Mouse (Mus musculus): ENCODE measurements at regions not wholly inside any gene's neighbourhood (a gene's known extent, or its start where the extent isn't known, plus 50 kb on each side); places are given as distances from the start of the nearest gene placed in this dataset.

GRCm38 (mm10) chr12:7764795-7765697, 212.4 kb upstream of the Apob start:
- WGBS = 68% methylated on average over 11 of the region's 11 CpGs

GRCm38 (mm10) chr12:7774127-7774526, 203.3 kb upstream of the Apob start:
- WGBS = 69% methylated on average over 3 of the region's 3 CpGs

More at GRCm38 (mm10) chr12:7764795-7765697, 212.4 kb upstream of the Apob start:
- no peak for TF ChIP-seq POLR2A (IDR thresholded peaks at IDR 0.05; ENCODE audit: borderline replicate concordance, insufficient read depth, low read length)
- no peak for TF ChIP-seq CTCF (IDR thresholded peaks at IDR 0.05; ENCODE audit: borderline replicate concordance, insufficient read depth, low read depth, low read length)
- no peak overlapping the region for H3K4me3 ChIP-seq (replicated peaks; ENCODE audit: insufficient read depth, low read depth, low read length)
- DNase-seq = no peak
- no peaks in the 10 kb centered on the region for H3K27me3 ChIP-seq (ENCODE audit: control insufficient read depth, insufficient read depth, low read length)
- no peaks in the 10 kb centered on the region for H3K4me1 ChIP-seq (ENCODE audit: control insufficient read depth, insufficient read depth, low read length)
- no peak overlapping the region for H3K27ac ChIP-seq (ENCODE audit: insufficient read depth, low read length)

GRCm38 (mm10) chr12:7776335-7776734, 201.1 kb upstream of the Apob start:
- no peak for TF ChIP-seq POLR2A (IDR thresholded peaks at IDR 0.05; ENCODE audit: borderline replicate concordance, insufficient read depth, low read length)
- TF ChIP-seq CTCF (IDR thresholded peaks at IDR 0.05; ENCODE audit: borderline replicate concordance, insufficient read depth, low read depth, low read length) = no peak
- Histone ChIP-seq H3K4me3 (replicated peaks; ENCODE audit: insufficient read depth, low read depth, low read length) (no peak overlapping the region), H3K4me1 (ENCODE audit: control insufficient read depth, insufficient read depth, low read length) (no peaks in the 10 kb centered on the region), H3K27me3 (ENCODE audit: control insufficient read depth, insufficient read depth, low read length) (no peaks in the 10 kb centered on the region), H3K27ac (ENCODE audit: insufficient read depth, low read length) (no peak overlapping the region)
- 67% methylated on average over 3 of the region's 3 CpGs for WGBS
- peak in 1 of 2 experiments; percentile 20 for DNase-seq

More at GRCm38 (mm10) chr12:7774127-7774526, 203.3 kb upstream of the Apob start:
- no peaks in the 10 kb centered on the region for H3K4me1 ChIP-seq (ENCODE audit: control insufficient read depth, insufficient read depth, low read length)
- H3K27me3 ChIP-seq (ENCODE audit: control insufficient read depth, insufficient read depth, low read length) = no peaks in the 10 kb centered on the region
- no peak overlapping the region for H3K4me3 ChIP-seq (replicated peaks; ENCODE audit: insufficient read depth, low read depth, low read length)
- H3K27ac ChIP-seq (ENCODE audit: insufficient read depth, low read length) = no peak overlapping the region
- no peak for DNase-seq
- TF ChIP-seq CTCF (IDR thresholded peaks at IDR 0.05; ENCODE audit: borderline replicate concordance, insufficient read depth, low read depth, low read length) = no peak
- TF ChIP-seq POLR2A (IDR thresholded peaks at IDR 0.05; ENCODE audit: borderline replicate concordance, insufficient read depth, low read length) = no peak

DNA sequence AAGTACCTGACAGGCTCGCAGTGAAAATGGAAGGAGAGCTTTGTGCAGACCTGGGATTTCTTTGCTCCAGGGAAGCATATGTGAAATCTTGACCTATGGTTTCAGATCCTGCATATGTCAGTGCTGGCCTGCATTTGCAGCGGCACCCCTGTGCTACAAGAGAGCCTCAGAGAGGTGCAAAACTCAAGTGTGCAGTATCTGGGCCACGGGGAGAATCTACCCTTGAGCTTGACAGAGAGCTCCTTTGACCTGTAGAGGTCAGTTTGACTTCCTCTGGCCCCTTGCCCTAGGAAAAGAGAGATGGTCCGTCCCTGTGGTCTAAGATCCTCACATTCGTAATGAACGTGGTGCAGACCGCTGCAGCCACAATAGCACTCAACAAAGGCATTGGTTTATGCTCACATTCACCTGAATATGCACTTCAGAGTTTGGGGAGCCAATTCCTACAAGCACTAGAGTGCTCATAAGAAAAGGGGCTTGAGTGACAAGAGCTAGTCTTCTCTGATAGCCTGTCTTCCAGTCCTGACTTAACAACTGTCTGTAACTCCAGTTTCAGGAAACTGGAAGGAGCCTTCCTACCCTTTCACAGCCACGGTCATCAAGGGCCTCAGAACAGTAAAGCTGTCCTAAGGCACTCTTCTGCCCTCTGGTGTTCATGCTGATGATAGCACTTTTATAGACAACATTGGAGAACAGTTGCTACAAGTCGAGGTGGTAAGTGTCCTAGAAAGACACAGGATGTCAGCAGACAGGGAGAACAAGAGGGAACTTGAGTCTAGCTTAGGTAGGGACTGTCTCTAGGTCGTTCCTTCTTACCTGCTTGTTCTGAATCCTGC, 200.0 kb upstream of the Apob start:
- Histone ChIP-seq H3K4me3 (replicated peaks; ENCODE audit: insufficient read depth, low read depth, low read length) (no peak overlapping the region), H3K4me1 (ENCODE audit: control insufficient read depth, insufficient read depth, low read length) (no peaks in the 10 kb centered on the region), H3K27me3 (ENCODE audit: control insufficient read depth, insufficient read depth, low read length) (no peaks in the 10 kb centered on the region), H3K27ac (ENCODE audit: insufficient read depth, low read length) (no peak overlapping the region)
- WGBS = 58% methylated on average over 10 of the region's 10 CpGs
- TF ChIP-seq CTCF (IDR thresholded peaks at IDR 0.05; ENCODE audit: borderline replicate concordance, insufficient read depth, low read depth, low read length) (peak; percentile 52; the same call in 1 of the 2 replicates), POLR2A (IDR thresholded peaks at IDR 0.05; ENCODE audit: borderline replicate concordance, insufficient read depth, low read length) (no peak)
- peak in 1 of 2 experiments; percentile 35 for DNase-seq

DNA sequence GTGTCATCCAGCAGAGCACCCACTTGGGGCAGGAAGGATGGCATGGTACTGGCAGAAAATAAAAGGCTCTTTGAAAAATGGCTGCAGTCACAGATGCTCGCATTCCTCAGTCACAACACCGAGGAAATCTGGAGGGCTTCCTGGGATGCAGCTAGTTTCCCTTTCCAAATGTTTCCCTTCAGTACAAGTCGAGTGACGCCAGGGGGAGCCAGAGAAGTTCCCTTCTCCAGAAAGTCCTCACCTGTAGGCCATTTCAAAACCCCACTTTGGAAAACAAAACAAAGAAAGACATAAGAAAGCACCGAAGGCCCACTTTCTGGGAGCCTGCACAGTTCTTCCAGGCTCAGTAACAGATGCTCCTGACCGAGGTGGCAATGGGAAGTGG, 199.4 kb upstream of the Apob start:
- no peaks in the 10 kb centered on the region for H3K4me1 ChIP-seq (ENCODE audit: control insufficient read depth, insufficient read depth, low read length)
- H3K27me3 ChIP-seq (ENCODE audit: control insufficient read depth, insufficient read depth, low read length) = no peaks in the 10 kb centered on the region
- no peak overlapping the region for H3K4me3 ChIP-seq (replicated peaks; ENCODE audit: insufficient read depth, low read depth, low read length)
- 44% methylated on average over 6 of the region's 6 CpGs for WGBS
- no peak for DNase-seq
- TF ChIP-seq CTCF (IDR thresholded peaks at IDR 0.05; ENCODE audit: borderline replicate concordance, insufficient read depth, low read depth, low read length) = no peak
- no peak for TF ChIP-seq POLR2A (IDR thresholded peaks at IDR 0.05; ENCODE audit: borderline replicate concordance, insufficient read depth, low read length)
- H3K27ac ChIP-seq (ENCODE audit: insufficient read depth, low read length) = no peak overlapping the region

GRCm38 (mm10) chr12:7816616-7817015, 160.8 kb upstream of the Apob start:
- H3K27ac ChIP-seq (ENCODE audit: insufficient read depth, low read length) = no peak overlapping the region
- TF ChIP-seq POLR2A (IDR thresholded peaks at IDR 0.05; ENCODE audit: borderline replicate concordance, insufficient read depth, low read length) (no peak), CTCF (IDR thresholded peaks at IDR 0.05; ENCODE audit: borderline replicate concordance, insufficient read depth, low read depth, low read length) (no peak)
- 74% methylated on average over 5 of the region's 5 CpGs for WGBS

GRCm38 (mm10) chr12:7820006-7820704, 157.3 kb upstream of the Apob start:
- no peak for TF ChIP-seq POLR2A (IDR thresholded peaks at IDR 0.05; ENCODE audit: borderline replicate concordance, insufficient read depth, low read length)
- TF ChIP-seq CTCF (IDR thresholded peaks at IDR 0.05; ENCODE audit: borderline replicate concordance, insufficient read depth, low read depth, low read length) = no peak
- H3K4me3 ChIP-seq (replicated peaks; ENCODE audit: insufficient read depth, low read depth, low read length) = no peak overlapping the region
- H3K27me3 ChIP-seq (ENCODE audit: control insufficient read depth, insufficient read depth, low read length) = no peaks in the 10 kb centered on the region
- no peak for DNase-seq
- WGBS = 90% methylated on average over 4 of the region's 4 CpGs
- H3K4me1 ChIP-seq (ENCODE audit: control insufficient read depth, insufficient read depth, low read length) = no peaks in the 10 kb centered on the region
- no peak overlapping the region for H3K27ac ChIP-seq (ENCODE audit: insufficient read depth, low read length)

More at GRCm38 (mm10) chr12:7816616-7817015, 160.8 kb upstream of the Apob start:
- no peak overlapping the region for H3K4me3 ChIP-seq (replicated peaks; ENCODE audit: insufficient read depth, low read depth, low read length)
- no peaks in the 10 kb centered on the region for H3K27me3 ChIP-seq (ENCODE audit: control insufficient read depth, insufficient read depth, low read length)
- H3K4me1 ChIP-seq (ENCODE audit: control insufficient read depth, insufficient read depth, low read length) = no peaks in the 10 kb centered on the region
- DNase-seq = no peak

Data from cerebellum, adult 2 months (tissue).